Mouse (Mus musculus): ENCODE measurements around the gene Gm47985.

GRCm38 (mm10) chr1:151233756-151234155 is 51.4 kb downstream of the Gm47985 start:
- TF ChIP-seq CTCF (IDR thresholded peaks at IDR 0.05; ENCODE audit: borderline replicate concordance, insufficient read depth, low read depth, low read length) (no peak), POLR2A (IDR thresholded peaks at IDR 0.05; ENCODE audit: borderline replicate concordance, insufficient read depth, low read length) (no peak)
